Comparison of ENCODE assay signal across 8 mouse cellular contexts in the genomic region with DNA sequence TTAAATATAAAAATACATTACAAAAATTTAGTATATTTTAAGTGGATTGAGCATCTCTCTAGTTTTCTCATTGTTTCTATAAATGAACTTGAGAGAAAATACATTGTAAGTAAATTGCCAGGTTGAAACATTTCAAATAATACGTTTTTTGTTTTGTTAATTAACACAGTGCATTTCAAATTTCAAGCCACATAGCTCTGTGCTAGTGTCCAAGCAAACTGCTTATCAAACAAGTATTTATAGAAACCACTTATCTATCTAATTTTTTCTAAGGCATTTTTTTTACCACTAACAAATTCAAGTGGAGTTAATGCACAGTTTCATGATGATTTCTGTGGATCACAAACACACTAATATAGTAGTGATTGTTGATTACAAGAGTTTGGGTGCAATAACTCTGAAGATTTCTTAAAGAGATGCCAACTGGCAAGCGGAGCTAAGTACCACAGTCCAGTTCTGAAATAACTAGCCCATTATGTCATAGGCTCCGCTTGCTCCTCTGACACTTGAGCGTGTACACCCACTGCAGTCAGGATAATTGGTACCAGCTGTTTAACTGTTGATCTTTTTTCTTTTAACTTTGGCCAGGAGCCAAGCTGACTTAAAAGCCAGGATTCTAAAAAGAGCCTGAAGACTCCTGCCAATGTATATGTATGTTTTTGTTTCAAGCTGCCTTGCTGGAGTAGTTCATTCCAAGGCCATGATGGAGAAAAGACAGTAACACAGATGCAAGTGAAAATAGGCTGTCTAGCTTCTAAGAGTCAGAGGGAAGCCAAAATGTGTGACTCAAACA.
DNase-seq lines count a peak whose midpoint lies in the region; ATAC-seq lines count a peak whose summit lies in the region.

No protein-coding gene starts in this region.

- no peak overlapping the region for H3K9ac ChIP-seq in hindbrain, embryonic 16.5 days (ENCODE audit: low read depth, low read length)
- H3K9ac ChIP-seq in lung, embryonic 16.5 days (ENCODE audit: low read length) = no peak overlapping the region
- no peak overlapping the region for H3K9ac ChIP-seq in stomach, embryonic 14.5 days (replicated peaks; ENCODE audit: low read depth, low read length)

- H3K4me1 ChIP-seq in hindbrain, embryonic 16.5 days (ENCODE audit: control insufficient read depth, insufficient read depth, low read depth, low read length) = no peaks in the 10 kb centered on the region; the same call in 1 of the 2 replicates
- no peaks in the 10 kb centered on the region; the same call in 1 of the 2 replicates for H3K4me1 ChIP-seq in lung, embryonic 16.5 days (replicated peaks; ENCODE audit: control insufficient read depth, insufficient read depth, low read length)
- no peaks in the 10 kb centered on the region for H3K4me1 ChIP-seq in stomach, embryonic 14.5 days (ENCODE audit: control insufficient read depth, insufficient read depth, low read length)

- intact Hi-C loops in gastrocnemius, postnatal 14 days (cut with DNase I; ENCODE audit: low total_unique reads) = no loop called here

- peak; percentile 89 for ATAC-seq in hindbrain, embryonic 16.5 days
- peak; percentile 99 for ATAC-seq in lung, embryonic 16.5 days (ENCODE audit: low read depth)
- ATAC-seq in stomach, embryonic 14.5 days (ENCODE audit: insufficient number of reproducible peaks, insufficient read depth, low FRiP score, low read depth) = peak; percentile 94; the same call in 1 of the 2 replicates

- no peak overlapping the region for H3K4me3 ChIP-seq in hindbrain, embryonic 16.5 days (ENCODE audit: low read length)
- H3K4me3 ChIP-seq in lung, embryonic 16.5 days (ENCODE audit: low read length) = no peak overlapping the region
- no peak overlapping the region for H3K4me3 ChIP-seq in stomach, embryonic 14.5 days (ENCODE audit: low read depth, low read length)

- DNase-seq in urinary bladder, postnatal 14 days (ENCODE audit: low spot score) = peak; percentile 25
- DNase-seq in urinary bladder, adult 2 months (ENCODE audit: low spot score) = no peak
- DNase-seq in gastrocnemius, postnatal 14 days = peak; percentile 31
- DNase-seq in liver = no peak
- no peak for DNase-seq in adrenal gland, adult 8-10 months

- 31% methylated on average over 4 of the region's 4 CpGs for WGBS in hindbrain, embryonic 16.5 days
- WGBS in lung, embryonic 16.5 days = 19% methylated on average over 4 of the region's 4 CpGs
- WGBS in stomach, embryonic 14.5 days = 19% methylated on average over 4 of the region's 4 CpGs

- no peaks in the 10 kb centered on the region for H3K9me3 ChIP-seq in hindbrain, embryonic 16.5 days (ENCODE audit: control insufficient read depth, low read length)
- no peaks in the 10 kb centered on the region for H3K9me3 ChIP-seq in lung, embryonic 16.5 days (ENCODE audit: control insufficient read depth, low read length)
- H3K9me3 ChIP-seq in stomach, embryonic 14.5 days (ENCODE audit: control insufficient read depth, low read depth, low read length) = no peaks in the 10 kb centered on the region

- H3K27me3 ChIP-seq in hindbrain, embryonic 16.5 days (replicated peaks; ENCODE audit: control insufficient read depth, insufficient read depth, low read length) = no peaks in the 10 kb centered on the region
- no peaks in the 10 kb centered on the region for H3K27me3 ChIP-seq in lung, embryonic 16.5 days (ENCODE audit: control insufficient read depth, insufficient read depth, low read depth, low read length)
- no peaks in the 10 kb centered on the region for H3K27me3 ChIP-seq in stomach, embryonic 14.5 days (ENCODE audit: control insufficient read depth, insufficient read depth, low read length)

- H3K27ac ChIP-seq in hindbrain, embryonic 16.5 days (ENCODE audit: low read depth, low read length) = no peak overlapping the region
- H3K27ac ChIP-seq in lung, embryonic 16.5 days (ENCODE audit: low read length) = peak overlapping the region; percentile 44; the same call in 1 of the 2 replicates
- H3K27ac ChIP-seq in stomach, embryonic 14.5 days (ENCODE audit: low read length) = peak overlapping the region; percentile 78; the same call in 1 of the 2 replicates

- H3K4me2 ChIP-seq in hindbrain, embryonic 16.5 days (ENCODE audit: low read length) = no peak overlapping the region
- H3K4me2 ChIP-seq in lung, embryonic 16.5 days (ENCODE audit: low read depth, low read length) = no peak overlapping the region
- H3K4me2 ChIP-seq in stomach, embryonic 14.5 days (replicated peaks; ENCODE audit: low read depth, low read length) = no peak overlapping the region

- no peaks in the 10 kb centered on the region for H3K36me3 ChIP-seq in hindbrain, embryonic 16.5 days (ENCODE audit: control insufficient read depth, insufficient read depth, low read length)
- no peaks in the 10 kb centered on the region for H3K36me3 ChIP-seq in lung, embryonic 16.5 days (ENCODE audit: control insufficient read depth, insufficient read depth, low read length)
- H3K36me3 ChIP-seq in stomach, embryonic 14.5 days (ENCODE audit: control insufficient read depth, insufficient read depth, low read length) = no peaks in the 10 kb centered on the region

Comparison
In these comparisons a context has a peak if more than half of its experiments do, and no peak if none do; other contexts are left out.
1. DNase-seq: peak in urinary bladder, postnatal 14 days (single experiment) and gastrocnemius, postnatal 14 days (single experiment); none in urinary bladder, adult 2 months (single experiment), liver (single experiment) and adrenal gland, adult 8-10 months (single experiment).
2. Peak in every context shown above with its lines, with median percentiles within 50 percentile points of each other: ATAC-seq.